Mouse (Mus musculus): Measurements from ENCODE around the gene Eif2b5. TPM values are rescaled to one million over a fixed set of nuclear protein-coding genes. Genes with fewer than 3 reads are reported as not detected.

Eif2b5 gene
- polyA plus RNA-seq, 1 experiment from 2014 or later: 25.3 TPM

DNA sequence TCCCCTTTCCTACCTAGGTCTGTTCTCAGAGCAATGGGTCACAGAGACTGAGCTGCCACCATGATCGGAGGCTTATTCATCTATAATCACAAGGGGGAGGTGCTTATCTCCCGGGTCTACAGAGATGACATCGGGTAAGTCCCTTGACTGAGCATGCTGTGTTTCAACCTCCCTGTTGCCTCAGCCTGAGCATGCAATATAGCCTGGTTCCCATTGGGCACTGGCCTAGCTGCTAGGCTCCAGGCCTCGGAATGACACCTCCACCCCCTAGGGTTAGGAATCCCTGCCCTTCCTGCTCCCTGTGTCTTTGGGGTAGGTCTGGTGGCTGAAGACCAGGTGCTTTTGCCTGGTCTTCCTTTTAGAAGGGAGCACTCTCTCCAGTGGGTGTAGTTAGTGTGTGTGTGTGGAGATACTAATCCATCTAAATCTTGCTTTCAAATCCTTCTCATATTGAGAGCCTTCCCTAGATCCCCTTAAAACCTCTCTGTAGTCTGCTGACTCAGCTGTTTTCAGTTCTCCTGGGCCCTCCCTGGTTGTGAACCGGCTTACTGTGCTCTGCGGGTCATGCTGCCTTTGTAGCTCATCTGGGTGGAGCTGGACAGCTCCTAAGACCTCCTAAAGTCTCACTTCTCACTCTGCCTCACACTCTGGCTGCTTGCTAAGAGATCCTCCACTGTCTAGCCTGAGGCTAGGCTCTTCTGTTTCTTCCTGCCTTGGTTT is 39.1 kb downstream of the Eif2b5 start:
- 41% methylated on average over 6 of the region's 6 CpGs for WGBS (ENCODE audit: insufficient replicate concordance)

DNA sequence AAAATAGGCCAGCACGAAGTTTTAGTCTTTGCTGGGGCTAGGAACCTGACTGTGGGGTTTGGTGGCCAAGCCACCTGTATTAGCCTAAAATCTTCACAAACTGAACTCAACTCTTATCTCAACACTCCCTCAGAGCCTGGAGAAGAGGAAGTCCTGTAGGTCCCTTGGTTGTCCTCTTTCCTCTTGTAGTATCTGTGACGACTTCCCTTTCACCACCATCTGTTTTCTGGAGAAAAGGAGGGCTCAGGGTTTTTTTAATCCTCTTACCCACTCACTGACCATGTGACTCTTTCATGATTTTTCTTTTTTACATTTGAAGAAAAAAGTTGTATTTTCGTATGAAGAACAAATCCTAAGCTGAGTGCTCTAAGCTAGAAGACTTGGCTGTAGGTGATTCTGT is 41.0 kb downstream of the Eif2b5 start:
- no peak for TF ChIP-seq CTCF (IDR thresholded peaks at IDR 0.05; ENCODE audit: low read depth)
- TF ChIP-seq EP300 (IDR thresholded peaks at IDR 0.05; ENCODE audit: low read depth): no peak
- WGBS (ENCODE audit: insufficient replicate concordance): 50% methylated on average over 3 of the region's 3 CpGs
- Histone ChIP-seq H3K9ac (replicated peaks) (no peak overlapping the region), H3K36me3 (replicated peaks; ENCODE audit: insufficient read depth, low read length) (peaks cover 62% of the 10 kb centered on the region), H3K27me3 (ENCODE audit: insufficient read depth, low read length) (no peaks in the 10 kb centered on the region), H3K27ac (ENCODE audit: low read depth) (no peak overlapping the region), H3K4me3 (ENCODE audit: low read depth, low read length) (no peak overlapping the region), H3K4me1 (ENCODE audit: insufficient read depth) (peaks cover 18% of the 10 kb centered on the region), H3K9me3 (ENCODE audit: low read length) (no peaks in the 10 kb centered on the region), H3K4me2 (ENCODE audit: low read depth, low read length) (no peak overlapping the region)
- DNase-seq: no peak
- ATAC-seq: no peak

More for the DNA sequence above, 39.1 kb downstream of the Eif2b5 start:
- no peaks in the 10 kb centered on the region for H3K27me3 ChIP-seq (ENCODE audit: insufficient read depth, low read length)
- DNase-seq: no peak
- H3K27ac ChIP-seq (ENCODE audit: low read depth): peak overlapping the region; percentile 95; the same call in 1 of the 2 replicates
- peak overlapping the region; percentile 79 for H3K9ac ChIP-seq (replicated peaks)
- H3K9me3 ChIP-seq (ENCODE audit: low read length): no peaks in the 10 kb centered on the region
- H3K4me3 ChIP-seq (ENCODE audit: low read depth, low read length): peak overlapping the region; percentile 84
- peak overlapping the region; percentile 85 for H3K4me2 ChIP-seq (ENCODE audit: low read depth, low read length)
- peaks cover 18% of the 10 kb centered on the region for H3K4me1 ChIP-seq (ENCODE audit: insufficient read depth)
- ATAC-seq: no peak
- no peak for TF ChIP-seq CTCF (IDR thresholded peaks at IDR 0.05; ENCODE audit: low read depth)
- TF ChIP-seq EP300 (IDR thresholded peaks at IDR 0.05; ENCODE audit: low read depth): no peak
- peaks cover 52% of the 10 kb centered on the region for H3K36me3 ChIP-seq (replicated peaks; ENCODE audit: insufficient read depth, low read length)

DNA sequence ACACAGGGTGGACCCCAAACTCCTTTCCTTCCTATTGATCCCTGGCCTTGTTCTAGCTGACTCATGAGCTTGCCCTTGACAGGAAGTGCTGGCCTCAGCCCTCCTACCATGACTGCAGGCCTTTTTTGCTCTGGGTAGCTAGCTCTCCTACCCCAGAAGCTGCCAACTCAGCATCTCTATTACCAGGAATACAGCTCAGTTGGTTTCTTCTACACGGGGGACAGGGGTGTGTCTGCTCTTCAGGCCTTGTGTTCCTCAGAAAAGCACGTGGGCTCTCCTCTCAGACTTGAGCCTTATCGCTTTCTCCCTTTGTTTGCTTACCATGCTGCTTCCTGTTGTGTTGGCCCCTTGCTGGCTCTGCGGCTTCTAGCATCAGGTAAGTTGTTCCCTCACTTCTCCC is 41.8 kb downstream of the Eif2b5 start:
- 56% methylated on average over 4 of the region's 4 CpGs for WGBS (ENCODE audit: insufficient replicate concordance)
- no peak overlapping the region for H3K27ac ChIP-seq (ENCODE audit: low read depth)
- no peak overlapping the region for H3K9ac ChIP-seq (replicated peaks)
- H3K9me3 ChIP-seq (ENCODE audit: low read length): no peaks in the 10 kb centered on the region
- H3K36me3 ChIP-seq (replicated peaks; ENCODE audit: insufficient read depth, low read length): peaks cover 69% of the 10 kb centered on the region
- TF ChIP-seq EP300 (IDR thresholded peaks at IDR 0.05; ENCODE audit: low read depth) (no peak), CTCF (IDR thresholded peaks at IDR 0.05; ENCODE audit: low read depth) (no peak)
- no peak overlapping the region for H3K4me3 ChIP-seq (ENCODE audit: low read depth, low read length)
- H3K4me1 ChIP-seq (ENCODE audit: insufficient read depth): peaks cover 18% of the 10 kb centered on the region
- ATAC-seq: no peak
- H3K4me2 ChIP-seq (ENCODE audit: low read depth, low read length): no peak overlapping the region
- no peak for DNase-seq
- no peaks in the 10 kb centered on the region for H3K27me3 ChIP-seq (ENCODE audit: insufficient read depth, low read length)

DNA sequence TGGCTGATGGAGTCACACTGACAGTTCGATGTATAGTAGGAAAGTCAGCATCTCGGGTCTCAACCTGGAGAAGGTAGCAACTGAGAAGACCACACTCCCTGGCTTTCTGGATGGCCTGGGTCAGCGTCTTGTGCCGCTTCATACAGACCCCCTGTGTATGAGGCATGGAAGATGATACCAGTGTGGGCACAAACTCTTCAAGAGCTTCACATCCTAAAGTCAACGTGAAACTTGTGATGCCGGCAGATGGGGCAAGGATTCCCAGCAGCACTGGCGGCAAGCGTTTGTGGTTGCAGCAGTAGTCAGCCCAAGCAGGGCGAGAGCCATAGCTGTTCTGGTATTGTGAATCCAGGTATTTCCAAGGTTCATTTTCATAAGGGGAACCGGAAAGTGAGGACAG is 47.1 kb downstream of the Eif2b5 start:
- DNase-seq: no peak
- no peaks in the 10 kb centered on the region for H3K27me3 ChIP-seq (ENCODE audit: insufficient read depth, low read length)
- 92% methylated on average over 10 of the region's 10 CpGs for WGBS (ENCODE audit: insufficient replicate concordance)
- no peak overlapping the region for H3K27ac ChIP-seq (ENCODE audit: low read depth)
- no peak overlapping the region for H3K9ac ChIP-seq (replicated peaks)
- ATAC-seq: no peak
- H3K4me1 ChIP-seq (ENCODE audit: insufficient read depth): peaks cover 7% of the 10 kb centered on the region
- TF ChIP-seq EP300 (IDR thresholded peaks at IDR 0.05; ENCODE audit: low read depth) (no peak), CTCF (IDR thresholded peaks at IDR 0.05; ENCODE audit: low read depth) (no peak)
- peaks cover 52% of the 10 kb centered on the region for H3K36me3 ChIP-seq (replicated peaks; ENCODE audit: insufficient read depth, low read length)
- H3K9me3 ChIP-seq (ENCODE audit: low read length): no peaks in the 10 kb centered on the region
- H3K4me2 ChIP-seq (ENCODE audit: low read depth, low read length): no peak overlapping the region
- no peak overlapping the region for H3K4me3 ChIP-seq (ENCODE audit: low read depth, low read length)

DNA sequence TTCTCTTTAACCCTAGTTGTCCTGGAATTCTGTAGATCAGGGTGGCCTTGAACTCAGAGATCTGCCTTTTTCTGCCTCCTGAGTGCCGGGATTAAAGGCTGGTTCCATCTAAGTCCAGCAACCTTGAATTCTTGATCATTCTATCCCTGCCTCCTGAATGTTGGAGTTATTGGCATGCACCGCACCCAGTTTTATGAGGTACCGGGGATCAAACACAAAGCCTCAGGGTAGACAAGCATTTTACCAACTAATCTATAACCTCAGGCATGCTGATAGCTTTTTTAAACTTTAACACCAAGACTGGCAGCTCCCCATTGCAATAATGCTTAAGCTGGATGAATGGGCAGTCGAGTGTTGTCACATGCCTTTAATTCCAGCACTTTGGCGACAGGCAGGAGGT is 48.8 kb downstream of the Eif2b5 start:
- Histone ChIP-seq H3K27ac (ENCODE audit: low read depth) (no peak overlapping the region), H3K27me3 (ENCODE audit: insufficient read depth, low read length) (no peaks in the 10 kb centered on the region), H3K36me3 (replicated peaks; ENCODE audit: insufficient read depth, low read length) (peaks cover 50% of the 10 kb centered on the region), H3K4me1 (ENCODE audit: insufficient read depth) (peaks cover 7% of the 10 kb centered on the region), H3K9me3 (ENCODE audit: low read length) (no peaks in the 10 kb centered on the region), H3K4me3 (ENCODE audit: low read depth, low read length) (peak overlapping the region; percentile 77; the same call in 1 of the 2 replicates), H3K9ac (replicated peaks) (no peak overlapping the region), H3K4me2 (ENCODE audit: low read depth, low read length) (peak overlapping the region; percentile 97)
- DNase-seq (no peak), ATAC-seq (no peak)
- WGBS (ENCODE audit: insufficient replicate concordance): 53% methylated on average over 5 of the region's 5 CpGs
- TF ChIP-seq CTCF (IDR thresholded peaks at IDR 0.05; ENCODE audit: low read depth): no peak
- TF ChIP-seq EP300 (IDR thresholded peaks at IDR 0.05; ENCODE audit: low read depth): no peak

DNA sequence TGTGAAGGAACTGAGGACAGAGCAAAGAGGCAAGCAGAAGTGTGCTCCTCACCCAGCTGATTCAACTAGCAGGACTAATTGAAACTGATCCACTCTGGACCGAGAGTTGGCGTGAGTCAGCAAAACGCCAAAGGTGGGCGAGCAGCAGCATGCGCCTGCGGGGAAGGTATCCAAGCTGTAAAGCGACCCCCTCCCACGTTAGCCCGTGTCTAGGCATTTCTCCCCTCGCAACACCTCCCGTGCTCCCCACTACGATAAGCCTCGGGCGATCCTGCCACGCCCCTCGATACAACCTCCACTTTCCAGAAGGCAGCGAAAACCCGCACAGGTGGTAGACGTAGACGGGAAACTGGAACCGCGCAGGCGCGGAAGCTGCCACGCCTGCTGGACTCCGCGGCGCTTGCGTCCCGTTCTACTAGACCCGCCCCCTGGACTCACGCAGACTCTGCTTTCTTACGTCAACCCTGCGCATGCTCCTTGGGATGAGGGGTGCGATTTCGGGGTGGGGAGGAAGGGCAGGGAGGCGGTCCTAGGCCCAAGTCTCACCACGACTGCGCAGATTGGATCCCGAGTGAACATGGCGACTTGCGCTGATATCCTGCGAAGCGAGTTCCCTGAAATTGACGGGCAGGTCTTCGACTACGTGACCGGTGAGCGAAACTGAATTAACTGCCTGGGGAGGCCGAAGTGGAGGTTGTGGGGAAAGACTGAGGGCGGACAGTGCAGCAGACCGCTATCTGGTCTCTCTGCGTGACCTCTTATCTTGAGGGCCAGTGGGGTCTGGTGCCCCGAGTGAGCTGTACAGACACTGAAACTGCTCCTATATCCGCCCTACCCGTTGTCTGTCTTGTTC is 49.7 kb downstream of the Eif2b5 start, which contains the start of gene Abcf3:
Gene Abcf3, plus strand, starts transcription at position 482 of the 853 bp plus-strand sequence.
- TF ChIP-seq EP300 (IDR thresholded peaks at IDR 0.05; ENCODE audit: low read depth) (no peak), CTCF (IDR thresholded peaks at IDR 0.05; ENCODE audit: low read depth) (no peak)
- H3K36me3 ChIP-seq (replicated peaks; ENCODE audit: insufficient read depth, low read length): peaks cover 52% of the 10 kb centered on the region
- DNase-seq (peak; percentile 98), ATAC-seq (peak; percentile 99)
- peak within 1 kb of the TSS; percentile 92 for H3K9ac ChIP-seq (replicated peaks)
- peaks cover 7% of the 10 kb centered on the region for H3K4me1 ChIP-seq (ENCODE audit: insufficient read depth)
- H3K4me2 ChIP-seq (ENCODE audit: low read depth, low read length): peak within 1 kb of the TSS; percentile 97
- H3K27ac ChIP-seq (ENCODE audit: low read depth): peak within 1 kb of the TSS; percentile 69
- under 1% methylated on average over 56 of the region's 56 CpGs for WGBS (ENCODE audit: insufficient replicate concordance)
- peak within 1 kb of the TSS; percentile 77 for H3K4me3 ChIP-seq (ENCODE audit: low read depth, low read length)
- H3K27me3 ChIP-seq (ENCODE audit: insufficient read depth, low read length): no peaks in the 10 kb centered on the region
- H3K9me3 ChIP-seq (ENCODE audit: low read length): no peaks in the 10 kb centered on the region
